Mouse (Mus musculus) cortical plate, adult 2 months (tissue): ENCODE data around the gene Cit.

Source experiments
- CTCF ChIP-seq: fragments of 200-500 bp; IDR thresholded peaks from 2 replicates; pipeline ENCODE4 v1.5.1; 2011; ENCODE audit warnings: mild to moderate bottlenecking, control low read depth, low read length; ENCODE audit not compliant: insufficient read depth; ENCODE audit errors: extremely low read depth
- POLR2A ChIP-seq: fragments of 200-500 bp; IDR thresholded peaks from 2 replicates; pipeline ENCODE4 v1.6.1; 2011; ENCODE audit warnings: mild to moderate bottlenecking, low read length, control low read depth; ENCODE audit not compliant: insufficient read depth; ENCODE audit errors: extremely low read depth

DNA sequence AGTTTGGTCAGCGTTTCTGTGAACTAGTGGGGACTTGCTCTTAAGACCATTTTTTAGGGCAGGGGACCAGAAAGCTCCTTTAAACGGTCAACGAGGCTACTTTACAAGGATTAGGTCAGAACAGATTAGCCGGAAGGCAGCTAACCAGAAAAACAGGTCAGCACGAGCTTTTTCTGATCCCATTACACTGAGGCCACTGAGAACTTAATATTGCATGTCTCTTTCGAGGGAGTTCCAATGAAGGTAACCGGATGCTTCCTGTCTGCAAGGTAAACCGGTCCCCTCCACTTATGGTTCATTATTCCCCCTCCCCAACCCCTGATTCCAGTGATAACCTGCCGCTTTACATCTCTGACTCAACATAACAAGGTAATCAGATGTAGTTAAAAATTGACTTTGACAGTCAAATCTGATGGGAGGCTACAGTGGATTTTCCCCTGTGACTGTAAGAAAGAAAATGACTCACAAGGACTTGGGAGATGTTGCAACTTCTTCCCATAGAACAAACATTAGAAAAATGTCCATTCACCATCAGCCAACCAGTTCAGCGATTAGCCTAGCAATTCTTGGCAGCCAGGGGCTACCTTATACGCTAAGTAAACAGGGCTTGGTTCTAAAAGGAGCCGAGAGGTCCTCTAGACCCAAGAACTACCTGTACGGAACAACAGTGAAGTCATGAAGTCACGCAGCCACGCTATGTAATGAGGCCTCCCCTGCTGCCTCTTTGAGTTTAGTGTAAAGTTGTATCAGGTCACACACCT lies 164.2 kb downstream of the Cit start:
- no peak for TF ChIP-seq POLR2A
- no peak for TF ChIP-seq CTCF
